Mouse (Mus musculus) olfactory bulb, adult 2 months (tissue): Measurements from ENCODE around the gene Rel.

ENCODE experiments used
- CTCF ChIP-seq: fragments of 200-500 bp; IDR thresholded peaks from 2 replicates; pipeline ENCODE4 v1.5.1; 2012; ENCODE audit warnings: low read depth, mild to moderate bottlenecking, low read length, moderate library complexity; ENCODE audit not compliant: insufficient read depth
- POLR2A ChIP-seq: fragments of 200-500 bp; IDR thresholded peaks from 2 replicates; pipeline ENCODE4 v1.6.1; 2012; ENCODE audit warnings: mild to moderate bottlenecking, low read depth, low read length, moderate library complexity; ENCODE audit not compliant: insufficient read depth

DNA sequence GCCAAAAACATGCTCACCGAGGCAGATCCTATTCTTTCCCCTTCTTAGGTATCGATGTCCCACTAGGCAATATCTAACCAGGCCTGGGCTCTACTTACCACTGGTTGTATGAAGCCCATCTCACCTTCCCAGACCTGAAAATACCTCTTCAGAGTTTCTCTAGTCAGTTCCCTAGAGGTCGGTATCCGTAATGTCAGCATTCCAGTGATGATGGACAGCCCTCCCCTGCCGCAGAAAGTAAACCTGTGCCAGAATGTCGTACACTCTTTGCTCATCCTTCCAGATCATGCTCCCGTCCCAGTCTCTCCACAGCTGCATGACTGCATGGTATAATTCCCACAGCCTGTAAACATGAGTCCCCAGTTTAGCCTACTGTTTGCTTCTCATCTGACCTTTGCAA is 32.4 kb upstream of the Rel start:
- no peak for TF ChIP-seq CTCF
- no peak for TF ChIP-seq POLR2A
